Mouse (Mus musculus) ES-E14 (cell line): ENCODE measurements around the gene March1. TPM values are rescaled to one million over a fixed set of nuclear protein-coding genes. Genes with fewer than 3 reads are reported as not detected.

Experiments used
- DNase-seq: peaks from one replicate; pipeline ENCODE4 v3.0.0-alpha.2; 2013; ENCODE audit warnings: low read depth, low spot score
- H3K27ac ChIP-seq: 2 replicates; pipeline ENCODE4 v1.5.1; 2012; ENCODE audit warnings: low read depth, mild to moderate bottlenecking, low read length, moderate library complexity, mixed read lengths; ENCODE audit not compliant: poor library complexity, insufficient read depth, severe bottlenecking
- H3K36me3 ChIP-seq: 2 replicates; pipeline ENCODE4 v1.6.1; 2012; ENCODE audit warnings: mild to moderate bottlenecking, low read length, moderate library complexity, mixed read lengths; ENCODE audit not compliant: control insufficient read depth, poor library complexity, insufficient read depth, severe bottlenecking
- H3K4me1 ChIP-seq, 2 experiments: fragments of 150-350 bp in 1 of 2; sonication (generic) in 1 of 2; 2 replicates each; pipeline ENCODE4 v1.6.1; 2012; ENCODE audit warnings: low read length in 2 of 2, mild to moderate bottlenecking in 1 of 2, mixed read lengths in 1 of 2; ENCODE audit not compliant: control insufficient read depth in 2 of 2, insufficient read depth in 2 of 2, poor library complexity in 1 of 2
- H3K4me3 ChIP-seq, 2 experiments: fragments of 150-350 bp in 1 of 2; sonication (generic) in 1 of 2; 2 replicates each; pipeline ENCODE4 v1.5.1; 2012; ENCODE audit warnings: low read length in 2 of 2, low read depth in 1 of 2, mild to moderate bottlenecking in 1 of 2, mixed read lengths in 1 of 2; ENCODE audit not compliant: insufficient read depth in 1 of 2, poor library complexity in 1 of 2, severe bottlenecking in 1 of 2
- H3K9ac ChIP-seq: 2 replicates; pipeline ENCODE4 v1.6.1; 2012; ENCODE audit warnings: low read depth, mild to moderate bottlenecking, low read length, mixed read lengths; ENCODE audit not compliant: poor library complexity, insufficient read depth, severe bottlenecking
- H3K9me3 ChIP-seq: fragments of 150-350 bp; sonication (generic); 2 replicates; pipeline ENCODE4 v1.6.1; 2012; ENCODE audit warnings: low read depth, mild to moderate bottlenecking, low read length; ENCODE audit not compliant: control insufficient read depth, insufficient read depth
- CHD2 ChIP-seq: IDR thresholded peaks from 2 replicates; pipeline ENCODE4 v1.6.1; 2014; ENCODE audit warnings: mild to moderate bottlenecking, low read depth, low read length, inconsistent platforms
- HCFC1 ChIP-seq: IDR thresholded peaks from 2 replicates; pipeline ENCODE4 v1.6.1; 2012; ENCODE audit warnings: low read length, inconsistent platforms, borderline replicate concordance; ENCODE audit not compliant: insufficient read depth
- MAFK ChIP-seq: IDR thresholded peaks from 2 replicates; pipeline ENCODE4 v1.6.1; 2014; ENCODE audit warnings: mild to moderate bottlenecking, low read depth, low read length, inconsistent platforms; ENCODE audit not compliant: insufficient read depth
- ZC3H11A ChIP-seq: IDR thresholded peaks from 2 replicates; pipeline ENCODE4 v1.6.1; 2012; ENCODE audit warnings: low read depth, mild to moderate bottlenecking, inconsistent platforms, low read length, borderline replicate concordance
- ZNF384 ChIP-seq: IDR thresholded peaks from 2 replicates; pipeline ENCODE4 v1.6.1; 2012; ENCODE audit warnings: low read depth, low read length, inconsistent platforms
- in situ Hi-C, 2 experiments: fragments of 600-800 bp; cut with MboI; formaldehyde crosslinking; loops; one replicate each; pipeline ENCODE4 v1.15.1; 2025; ENCODE audit warnings: low sequenced_read_pairs in 2 of 2, inconsistent platforms in 1 of 2; ENCODE audit not compliant: unreplicated experiment in 2 of 2
- total RNA-seq: library from RNA; depleted of rRNA; stranded (reverse); fragments of 300-350 nt; gene quantifications from 2 replicates; pipeline ENCODE4 v1.2.3, GENCODE M21; 2012

The March1 gene
- total RNA-seq, 1 experiment = 0.22 TPM

DNA sequence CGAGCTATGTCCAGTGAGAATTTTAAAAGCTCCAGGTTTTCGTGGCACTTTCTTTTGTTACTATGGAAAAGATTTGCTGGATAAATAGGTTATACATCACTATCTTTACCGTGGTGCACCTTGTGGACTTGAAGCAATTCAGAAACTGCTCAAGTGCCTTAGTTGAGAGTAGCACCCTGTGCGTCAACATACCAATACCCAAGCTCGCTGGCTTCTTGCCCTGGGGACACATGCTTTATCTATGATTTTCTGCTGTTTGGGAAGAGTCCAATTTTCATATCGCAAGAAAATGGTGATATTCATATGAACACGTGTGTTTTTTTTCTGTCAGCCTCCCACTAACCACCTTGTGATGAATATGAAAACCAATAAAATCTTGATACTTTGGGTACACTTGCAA lies 1.3 kb downstream of the March1 start:
- no peak overlapping the region for H3K27ac ChIP-seq
- H3K4me3 ChIP-seq = no peak overlapping the region
- H3K36me3 ChIP-seq = no peaks in the 10 kb centered on the region
- no peak for DNase-seq
- no peaks in the 10 kb centered on the region for H3K4me1 ChIP-seq
- in situ Hi-C loops = no loop called here
- no peak for TF ChIP-seq MAFK
- no peak for TF ChIP-seq HCFC1
- TF ChIP-seq ZNF384 = no peak
- no peak for TF ChIP-seq ZC3H11A
- TF ChIP-seq CHD2 = no peak
- no peaks in the 10 kb centered on the region for H3K9me3 ChIP-seq
- H3K9ac ChIP-seq = no peak overlapping the region

DNA sequence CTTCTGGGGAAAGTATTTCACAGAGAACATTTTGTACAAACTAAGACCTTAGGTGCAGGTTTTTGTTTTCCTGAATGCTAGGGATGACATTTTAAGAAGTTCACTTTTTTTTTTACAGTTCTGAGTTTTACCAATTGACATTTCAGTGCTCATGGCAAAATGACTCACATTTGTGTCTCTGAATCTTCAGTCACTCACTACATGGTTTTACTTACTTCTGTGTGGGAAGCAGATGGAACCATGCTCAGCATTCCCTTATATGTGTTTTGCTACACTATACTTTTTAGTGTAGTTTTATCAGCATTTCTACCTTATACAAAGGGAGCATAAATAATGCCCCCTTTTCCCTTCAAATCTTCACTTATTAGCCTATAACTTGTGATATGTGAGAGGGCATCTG lies 27.2 kb downstream of the March1 start:
- no peak overlapping the region for H3K4me3 ChIP-seq
- no peak overlapping the region for H3K9ac ChIP-seq
- no peak overlapping the region for H3K27ac ChIP-seq
- H3K36me3 ChIP-seq = no peaks in the 10 kb centered on the region
- no peak for DNase-seq
- in situ Hi-C loops = no loop called here
- H3K9me3 ChIP-seq = no peaks in the 10 kb centered on the region
- TF ChIP-seq ZNF384 = no peak
- TF ChIP-seq CHD2 = no peak
- TF ChIP-seq HCFC1 = no peak
- TF ChIP-seq ZC3H11A = no peak
- TF ChIP-seq MAFK = no peak
- no peaks in the 10 kb centered on the region for H3K4me1 ChIP-seq

DNA sequence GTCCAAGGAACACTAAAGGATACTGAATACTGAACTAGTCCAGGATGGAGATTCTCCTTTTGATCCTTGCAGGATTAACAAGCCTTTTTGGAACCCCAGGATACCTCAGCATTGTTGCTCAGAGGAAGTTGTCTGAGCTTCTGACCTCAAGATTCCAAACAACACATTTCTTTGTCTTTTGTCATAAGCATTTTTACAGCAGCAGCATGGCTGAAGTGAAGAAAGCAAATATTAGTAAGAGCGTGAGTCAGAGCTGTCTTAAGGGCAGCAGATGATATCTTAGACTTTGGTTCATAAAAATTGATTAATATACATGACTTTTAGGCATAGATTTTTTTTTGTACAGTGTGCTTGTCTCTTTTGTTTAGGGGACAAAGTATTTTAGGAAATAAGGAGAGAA lies 27.8 kb downstream of the March1 start:
- in situ Hi-C loops = no loop called here
- H3K4me1 ChIP-seq = no peaks in the 10 kb centered on the region
- no peaks in the 10 kb centered on the region for H3K9me3 ChIP-seq
- no peak overlapping the region for H3K9ac ChIP-seq
- H3K36me3 ChIP-seq = no peaks in the 10 kb centered on the region
- H3K27ac ChIP-seq = no peak overlapping the region
- no peak overlapping the region for H3K4me3 ChIP-seq
- DNase-seq = no peak
- no peak for TF ChIP-seq HCFC1
- TF ChIP-seq ZC3H11A = no peak
- no peak for TF ChIP-seq ZNF384
- no peak for TF ChIP-seq CHD2
- TF ChIP-seq MAFK = no peak

DNA sequence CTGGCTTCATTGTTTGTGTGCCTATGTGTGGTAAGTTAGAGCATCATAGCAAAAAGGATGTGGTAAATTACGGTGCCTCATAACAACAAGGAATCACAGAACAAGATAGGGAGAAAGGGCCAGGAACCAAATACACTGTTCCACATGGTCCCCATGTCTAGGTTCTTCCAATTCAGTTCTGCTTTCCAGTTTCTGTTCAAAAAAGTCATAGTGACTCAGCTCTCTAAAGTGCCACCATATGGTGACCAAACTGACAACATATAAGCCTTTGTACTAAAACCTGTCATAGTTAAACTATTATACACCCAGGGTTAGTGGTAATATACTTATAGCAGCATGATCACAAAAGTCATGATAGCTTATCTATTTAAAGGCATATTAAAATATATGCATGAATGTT lies 28.2 kb downstream of the March1 start:
- Histone ChIP-seq H3K4me1 (no peaks in the 10 kb centered on the region), H3K9ac (no peak overlapping the region), H3K9me3 (no peaks in the 10 kb centered on the region), H3K4me3 (no peak overlapping the region), H3K27ac (no peak overlapping the region), H3K36me3 (no peaks in the 10 kb centered on the region)
- in situ Hi-C loops = no loop called here
- no peak for DNase-seq
- TF ChIP-seq HCFC1 (no peak), ZNF384 (no peak), ZC3H11A (no peak), CHD2 (no peak), MAFK (no peak)

DNA sequence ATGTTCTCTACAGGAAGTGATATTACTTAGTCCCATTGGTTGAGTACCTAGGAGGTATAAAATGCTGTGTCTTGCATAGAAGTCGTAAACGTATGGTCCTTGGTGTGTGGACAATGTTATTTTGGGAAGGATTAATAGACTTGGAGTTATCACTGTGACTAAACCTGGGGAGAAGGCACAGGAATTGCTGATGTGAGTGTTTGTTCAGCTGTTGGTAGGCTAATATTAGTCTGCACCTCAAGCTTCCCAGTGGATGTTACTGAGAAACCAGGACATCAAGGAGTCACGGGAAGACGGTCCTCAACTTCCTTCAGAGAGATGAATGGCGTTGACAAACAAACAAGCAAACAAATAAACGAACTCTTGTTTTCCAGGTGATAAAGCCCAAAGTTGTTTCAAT lies 38.2 kb downstream of the March1 start:
- Histone ChIP-seq H3K4me3 (no peak overlapping the region), H3K9ac (no peak overlapping the region), H3K27ac (no peak overlapping the region), H3K36me3 (no peaks in the 10 kb centered on the region), H3K9me3 (no peaks in the 10 kb centered on the region), H3K4me1 (no peaks in the 10 kb centered on the region)
- TF ChIP-seq CHD2 = no peak
- TF ChIP-seq ZC3H11A = no peak
- TF ChIP-seq HCFC1 = no peak
- TF ChIP-seq MAFK = no peak
- no peak for DNase-seq
- in situ Hi-C loops = no loop called here
